Mouse (Mus musculus) heart, adult 2 months (tissue): ENCODE measurements around the gene Ccdc153.

Experiments
- CTCF ChIP-seq: fragments of 200-600 bp; IDR thresholded peaks from 2 replicates; pipeline ENCODE4 v1.8.1; 2022; ENCODE audit warnings: antibody characterized with exemption, mild to moderate bottlenecking, moderate library complexity
- POLR2A ChIP-seq: fragments of 200-500 bp; IDR thresholded peaks from 2 replicates; pipeline ENCODE4 v1.6.1; 2011; ENCODE audit warnings: mild to moderate bottlenecking, low read depth, low read length, control low read depth; ENCODE audit not compliant: insufficient read depth

DNA sequence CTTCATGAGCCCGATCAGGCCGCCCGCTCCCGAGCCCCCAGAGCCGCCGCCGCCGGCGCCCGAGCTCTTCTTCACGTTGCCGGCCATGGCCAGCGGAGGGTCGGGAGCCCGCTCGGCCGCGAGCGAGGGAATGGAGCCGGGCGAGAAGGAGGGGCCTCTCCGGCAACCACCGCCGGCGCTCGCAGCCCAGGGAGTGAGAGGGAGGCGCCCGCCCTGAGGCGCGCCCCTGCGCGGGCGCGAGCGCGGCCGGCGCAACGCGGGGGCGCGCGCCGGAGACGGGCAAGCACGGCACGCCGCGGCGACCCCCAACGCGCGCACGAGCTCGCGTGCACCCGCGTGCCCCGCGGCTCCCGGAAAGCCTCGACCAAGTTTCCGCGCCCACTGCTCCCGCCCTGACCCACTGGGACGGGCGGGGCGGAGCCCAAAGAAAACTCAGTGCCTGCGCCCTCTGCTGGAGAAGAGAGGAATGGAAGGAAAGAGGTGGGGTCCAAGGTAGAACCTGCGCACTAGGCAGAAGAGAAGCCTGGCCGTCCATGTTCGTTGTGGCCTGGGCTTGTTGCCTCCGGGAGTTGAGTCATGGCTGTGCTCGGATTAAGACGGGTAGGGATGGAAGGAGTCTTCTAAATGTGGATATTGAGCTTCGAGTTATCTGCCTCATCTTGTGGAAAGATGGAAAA is 6.5 kb upstream of the Ccdc153 start, which contains the start of gene Cbl:
- peak; percentile 97 for TF ChIP-seq CTCF
- peak; percentile 86 for TF ChIP-seq POLR2A
